Mouse (Mus musculus): ENCODE measurements at regions not wholly inside any gene's neighbourhood (a gene's known extent, or its start where the extent isn't known, plus 50 kb on each side); places are given as distances from the start of the nearest gene placed in this dataset.
"Not testable (repeated sequence)": the region's sequence is repeated elsewhere in the genome, so short reads cannot be mapped to it uniquely, and the experiment has no call there.

GRCm38 (mm10) chr2:78277699-78278098 lies 331.5 kb upstream of the Cwc22 start:
- ATAC-seq = no peak

- no peak for ATAC-seq
Observed at GRCm38 (mm10) chr2:78274122-78274521, 327.9 kb upstream of the Cwc22 start.

- ATAC-seq = no peak
Observed at GRCm38 (mm10) chr2:78268705-78269104, 322.5 kb upstream of the Cwc22 start.

- no peak for ATAC-seq
Observed at GRCm38 (mm10) chr2:78267527-78268375, 321.6 kb upstream of the Cwc22 start.

- no peak for ATAC-seq
Observed at GRCm38 (mm10) chr2:78253601-78254097, 307.5 kb upstream of the Cwc22 start.

GRCm38 (mm10) chr2:78246354-78246753 lies 300.2 kb upstream of the Cwc22 start:
- no peak for ATAC-seq

- ATAC-seq = no peak
Observed at GRCm38 (mm10) chr2:78240299-78240698, 294.1 kb upstream of the Cwc22 start.

- not testable (repeated sequence) for ATAC-seq
Observed at GRCm38 (mm10) chr2:78225383-78226100, 279.4 kb upstream of the Cwc22 start.

GRCm38 (mm10) chr2:78214469-78214868 lies 268.3 kb upstream of the Cwc22 start:
- ATAC-seq = no peak

GRCm38 (mm10) chr2:78205125-78205524 lies 258.9 kb upstream of the Cwc22 start:
- no peak for ATAC-seq

- ATAC-seq = no peak
Observed at GRCm38 (mm10) chr2:78196006-78196405, 249.8 kb upstream of the Cwc22 start.

GRCm38 (mm10) chr2:78189620-78190019 lies 243.4 kb upstream of the Cwc22 start:
- no peak for ATAC-seq

- ATAC-seq = no peak
Observed at GRCm38 (mm10) chr2:78184950-78185349, 238.8 kb upstream of the Cwc22 start.

GRCm38 (mm10) chr2:78173784-78174183 lies 227.6 kb upstream of the Cwc22 start:
- no peak for ATAC-seq

GRCm38 (mm10) chr2:78172819-78173218 lies 226.6 kb upstream of the Cwc22 start:
- ATAC-seq = no peak

- no peak for ATAC-seq
Observed at GRCm38 (mm10) chr2:78170162-78170747, 224.1 kb upstream of the Cwc22 start.

GRCm38 (mm10) chr2:78165429-78165828 lies 219.3 kb upstream of the Cwc22 start:
- ATAC-seq = no peak

GRCm38 (mm10) chr2:78159877-78160485 lies 213.8 kb upstream of the Cwc22 start:
- ATAC-seq = no peak

- ATAC-seq = no peak
Observed at GRCm38 (mm10) chr2:78110335-78110734, 164.2 kb upstream of the Cwc22 start.

GRCm38 (mm10) chr2:78095536-78095935 lies 149.4 kb upstream of the Cwc22 start:
- no peak for ATAC-seq

- ATAC-seq = no peak
Observed at GRCm38 (mm10) chr2:78094921-78095320, 148.7 kb upstream of the Cwc22 start.

- no peak for ATAC-seq
Observed at GRCm38 (mm10) chr2:78064321-78065037, 118.3 kb upstream of the Cwc22 start.

Data from activated CD4-positive, CD25-positive, alpha-beta regulatory T cell, adult 4 months (primary cell).